Mouse (Mus musculus): ENCODE results near the gene Dtx3. TPM values are rescaled to one million over a fixed set of nuclear protein-coding genes. Genes with fewer than 3 reads are reported as not detected.

The Dtx3 gene
- total and polyA plus RNA-seq, 2 experiments from 2014 or later = 217 to 258 TPM

GRCm38 (mm10) chr10:127181566-127181965 is 14.0 kb downstream of the Dtx3 start:
- Histone ChIP-seq H3K27ac (ENCODE audit: low read depth, low read length) (no peak overlapping the region), H3K4me2 (ENCODE audit: low read depth, low read length, poor library complexity, severe bottlenecking) (no peak overlapping the region), H3K4me3 (ENCODE audit: low read depth, low read length) (no peak overlapping the region), H3K4me1 (ENCODE audit: insufficient read depth, low read length) (peaks cover 13% of the 10 kb centered on the region), H3K9me3 (ENCODE audit: low read length) (no peaks in the 10 kb centered on the region), H3K36me3 (ENCODE audit: insufficient read depth, low read length) (no peaks in the 10 kb centered on the region), H3K27me3 (ENCODE audit: insufficient read depth, low read length) (peaks cover 31% of the 10 kb centered on the region), H3K9ac (replicated peaks; ENCODE audit: low read length, poor library complexity, severe bottlenecking) (no peak overlapping the region)
- ATAC-seq (ENCODE audit: low FRiP score) (no peak), DNase-seq (ENCODE audit: low spot score) (no peak)
- 67% methylated on average over 6 of the region's 6 CpGs for whole genome bisulfite sequencing
- TF ChIP-seq CTCF (IDR thresholded peaks at IDR 0.05) = no peak

DNA sequence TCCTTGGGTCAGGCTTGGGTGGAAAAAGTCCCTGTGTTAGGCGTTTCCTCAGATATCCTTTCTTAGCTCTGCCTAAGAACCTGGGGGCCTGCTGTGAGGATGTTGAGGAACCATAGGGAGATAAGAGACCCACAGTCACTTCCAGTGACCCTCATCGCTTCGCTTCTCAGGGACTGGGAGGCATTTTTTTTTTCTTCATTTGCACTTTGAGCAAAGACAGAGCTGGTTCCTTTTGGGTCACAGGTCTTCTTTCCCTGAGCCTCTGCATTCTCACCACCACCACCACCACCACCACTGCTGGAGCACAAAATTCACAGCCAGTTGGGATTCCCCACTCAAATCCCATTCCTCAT is 14.9 kb downstream of the Dtx3 start:
- 30% methylated on average over 3 of the region's 3 CpGs for WGBS
- Histone ChIP-seq H3K4me3 (ENCODE audit: low read depth, low read length) (no peak overlapping the region), H3K4me1 (ENCODE audit: insufficient read depth, low read length) (peaks cover 13% of the 10 kb centered on the region), H3K9ac (replicated peaks; ENCODE audit: low read length, poor library complexity, severe bottlenecking) (no peak overlapping the region), H3K4me2 (ENCODE audit: low read depth, low read length, poor library complexity, severe bottlenecking) (no peak overlapping the region), H3K36me3 (ENCODE audit: insufficient read depth, low read length) (no peaks in the 10 kb centered on the region), H3K27ac (ENCODE audit: low read depth, low read length) (no peak overlapping the region), H3K9me3 (ENCODE audit: low read length) (no peaks in the 10 kb centered on the region), H3K27me3 (ENCODE audit: insufficient read depth, low read length) (peaks cover 38% of the 10 kb centered on the region)
- DNase-seq (ENCODE audit: low spot score) = no peak
- TF ChIP-seq CTCF (IDR thresholded peaks at IDR 0.05) = no peak
- no peak for ATAC-seq (ENCODE audit: low FRiP score)

DNA sequence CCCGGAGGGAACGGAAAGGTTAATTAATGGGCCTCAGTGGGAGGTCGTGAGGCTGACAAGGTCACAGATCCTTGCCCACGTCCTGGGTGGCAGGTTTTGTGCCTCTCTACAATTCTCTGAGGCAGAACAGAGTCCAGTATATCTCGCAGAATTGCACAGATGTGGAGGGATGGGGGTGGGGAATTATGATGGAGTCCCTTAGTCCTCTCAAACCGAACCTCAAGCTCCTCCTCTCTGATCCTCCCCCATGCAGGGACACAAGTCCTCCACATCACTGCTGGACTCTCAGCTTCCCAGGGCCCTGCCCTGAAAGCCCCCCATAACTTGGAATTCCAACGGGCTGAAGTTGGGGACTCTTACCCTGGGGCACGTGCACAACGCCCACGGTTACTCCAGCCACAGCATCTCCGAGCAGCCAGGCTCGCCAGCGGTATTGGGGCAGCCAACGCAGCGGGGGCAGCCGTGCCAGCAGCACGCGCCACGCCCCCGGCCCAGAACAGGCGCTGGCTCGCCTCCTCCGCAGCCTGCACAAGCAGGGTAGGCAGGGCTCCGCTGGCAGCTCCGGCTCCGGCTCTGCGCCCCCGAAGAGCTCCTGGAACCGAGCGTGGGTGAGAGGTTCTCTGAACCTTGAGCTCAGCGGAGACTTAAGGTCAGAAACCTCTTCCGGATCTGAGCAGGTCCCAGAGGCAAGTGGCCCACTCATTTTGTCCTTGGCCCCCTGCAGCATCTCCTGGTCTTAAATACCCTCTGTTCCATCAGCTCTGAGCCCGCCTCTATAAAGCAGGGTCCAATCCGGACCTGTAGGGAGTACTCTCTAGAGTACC is 15.4 kb downstream of the Dtx3 start, which contains the start of gene Slc26a10:
Slc26a10 (minus strand) TSS at position 775 of the 824 bp plus-strand sequence.
- DNase-seq (ENCODE audit: low spot score) (no peak), ATAC-seq (ENCODE audit: low FRiP score) (no peak)
- H3K4me1 ChIP-seq (ENCODE audit: insufficient read depth, low read length) = peaks cover 13% of the 10 kb centered on the region
- H3K9me3 ChIP-seq (ENCODE audit: low read length) = no peaks in the 10 kb centered on the region
- no peak for TF ChIP-seq CTCF (IDR thresholded peaks at IDR 0.05)
- no peaks in the 10 kb centered on the region for H3K36me3 ChIP-seq (ENCODE audit: insufficient read depth, low read length)
- no peak within 1 kb of the TSS for H3K9ac ChIP-seq (replicated peaks; ENCODE audit: low read length, poor library complexity, severe bottlenecking)
- H3K4me2 ChIP-seq (ENCODE audit: low read depth, low read length, poor library complexity, severe bottlenecking) = peak within 1 kb of the TSS; percentile 33; the same call in 1 of the 2 replicates
- 2% methylated on average over 34 of the region's 34 CpGs for WGBS
- peak within 1 kb of the TSS; percentile 9; the same call in 1 of the 2 replicates for H3K4me3 ChIP-seq (ENCODE audit: low read depth, low read length)
- H3K27me3 ChIP-seq (ENCODE audit: insufficient read depth, low read length) = peaks cover 38% of the 10 kb centered on the region
- no peak within 1 kb of the TSS for H3K27ac ChIP-seq (ENCODE audit: low read depth, low read length)

- no peaks in the 10 kb centered on the region for H3K9me3 ChIP-seq (ENCODE audit: low read length)
- H3K27me3 ChIP-seq (ENCODE audit: insufficient read depth, low read length) = peaks cover 38% of the 10 kb centered on the region
- no peaks in the 10 kb centered on the region for H3K36me3 ChIP-seq (ENCODE audit: insufficient read depth, low read length)
- WGBS = 4% methylated on average over 41 of the region's 41 CpGs
- H3K4me2 ChIP-seq (ENCODE audit: low read depth, low read length, poor library complexity, severe bottlenecking) = peak overlapping the region; percentile 49
- no peak overlapping the region for H3K9ac ChIP-seq (replicated peaks; ENCODE audit: low read length, poor library complexity, severe bottlenecking)
- no peak overlapping the region for H3K27ac ChIP-seq (ENCODE audit: low read depth, low read length)
- no peak for TF ChIP-seq CTCF (IDR thresholded peaks at IDR 0.05)
- peaks cover 13% of the 10 kb centered on the region for H3K4me1 ChIP-seq (ENCODE audit: insufficient read depth, low read length)
- H3K4me3 ChIP-seq (ENCODE audit: low read depth, low read length) = peak overlapping the region; percentile 24
- DNase-seq (ENCODE audit: low spot score) (no peak), ATAC-seq (ENCODE audit: low FRiP score) (no peak)
Observed at GRCm38 (mm10) chr10:127178286-127179027, 17.1 kb downstream of the Dtx3 start.

GRCm38 (mm10) chr10:127177719-127178118 is 17.8 kb downstream of the Dtx3 start:
- peak overlapping the region; percentile 24 for H3K4me3 ChIP-seq (ENCODE audit: low read depth, low read length)
- H3K9ac ChIP-seq (replicated peaks; ENCODE audit: low read length, poor library complexity, severe bottlenecking) = no peak overlapping the region
- H3K4me2 ChIP-seq (ENCODE audit: low read depth, low read length, poor library complexity, severe bottlenecking) = peak overlapping the region; percentile 49
- ATAC-seq (ENCODE audit: low FRiP score) (peak; percentile 56), DNase-seq (ENCODE audit: low spot score) (peak; percentile 91)
- no peaks in the 10 kb centered on the region for H3K9me3 ChIP-seq (ENCODE audit: low read length)
- H3K27me3 ChIP-seq (ENCODE audit: insufficient read depth, low read length) = peaks cover 38% of the 10 kb centered on the region
- H3K4me1 ChIP-seq (ENCODE audit: insufficient read depth, low read length) = peaks cover 13% of the 10 kb centered on the region
- H3K27ac ChIP-seq (ENCODE audit: low read depth, low read length) = no peak overlapping the region
- H3K36me3 ChIP-seq (ENCODE audit: insufficient read depth, low read length) = no peaks in the 10 kb centered on the region
- WGBS = 2% methylated on average over 23 of the region's 23 CpGs
- peak; percentile 89 for TF ChIP-seq CTCF (IDR thresholded peaks at IDR 0.05)

GRCm38 (mm10) chr10:127177235-127177634 is 18.3 kb downstream of the Dtx3 start:
- H3K36me3 ChIP-seq (ENCODE audit: insufficient read depth, low read length) = peaks cover 2% of the 10 kb centered on the region
- TF ChIP-seq CTCF (IDR thresholded peaks at IDR 0.05) = no peak
- H3K4me1 ChIP-seq (ENCODE audit: insufficient read depth, low read length) = peaks cover 13% of the 10 kb centered on the region
- no peak overlapping the region for H3K27ac ChIP-seq (ENCODE audit: low read depth, low read length)
- no peak overlapping the region for H3K4me3 ChIP-seq (ENCODE audit: low read depth, low read length)
- DNase-seq (ENCODE audit: low spot score) (no peak), ATAC-seq (ENCODE audit: low FRiP score) (no peak)
- peaks cover 38% of the 10 kb centered on the region for H3K27me3 ChIP-seq (ENCODE audit: insufficient read depth, low read length)
- WGBS = 23% methylated on average over 9 of the region's 9 CpGs
- no peaks in the 10 kb centered on the region for H3K9me3 ChIP-seq (ENCODE audit: low read length)
- no peak overlapping the region for H3K4me2 ChIP-seq (ENCODE audit: low read depth, low read length, poor library complexity, severe bottlenecking)
- H3K9ac ChIP-seq (replicated peaks; ENCODE audit: low read length, poor library complexity, severe bottlenecking) = no peak overlapping the region
